Mouse (Mus musculus): Measurements from ENCODE around the gene Dennd4a.

The Dennd4a gene

GRCm38 (mm10) chr9:64957276-64957675 lies 146.1 kb downstream of the Dennd4a start:
- no peak for DNase-seq (ENCODE audit: low read depth, low spot score)

- peak; percentile 91 for DNase-seq (ENCODE audit: low read depth, low spot score)
Measured at GRCm38 (mm10) chr9:64960117-64960977, 149.2 kb downstream of the Dennd4a start, which contains the start of gene Ints14. TSS of gene Ints14 (plus strand) at chr9:64960905.

GRCm38 (mm10) chr9:64960978-64961320 lies 149.8 kb downstream of the Dennd4a start:
- DNase-seq (ENCODE audit: low read depth, low spot score), result no peak

Data from embryo, embryonic 11.5 days (tissue).